Mouse (Mus musculus): ENCODE measurements at regions not wholly inside any gene's neighbourhood (a gene's known extent, or its start where the extent isn't known, plus 50 kb on each side); places are given as distances from the start of the nearest gene placed in this dataset.

- TF ChIP-seq FLI1 (IDR thresholded peaks at IDR 0.05; ENCODE audit: low read length) (no peak), GATA1 (IDR thresholded peaks at IDR 0.05; ENCODE audit: borderline replicate concordance, low read length) (no peak)
Observed at GRCm38 (mm10) chr15:69342759-69343158, 2842.0 kb upstream of the Lrrc6 start.

Measured in megakaryocyte, embryonic 14.5 days (primary cell).